Comparison of ENCODE assay signal across 20 mouse cellular contexts in the genomic region with DNA sequence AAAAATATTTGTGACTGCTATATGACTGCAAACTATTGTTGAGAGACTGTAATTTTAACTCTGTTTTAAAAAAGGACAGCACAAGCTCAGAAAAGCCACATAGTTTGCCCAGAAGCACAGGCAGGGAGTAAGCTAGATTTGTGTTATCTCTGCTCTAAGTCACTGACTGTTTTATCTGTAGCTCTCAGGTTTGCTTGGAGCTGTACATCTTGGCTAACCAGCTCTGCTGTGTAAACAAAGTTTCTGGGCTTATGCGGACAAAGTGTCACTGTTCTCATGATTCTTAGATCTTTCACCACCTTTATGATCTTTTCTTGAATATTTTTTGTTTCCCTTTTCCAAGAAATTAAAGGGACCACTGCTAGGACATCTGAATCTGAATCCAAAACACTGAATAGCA.
"Had no signal": no experiment of that assay in that cellular context is flagged by ENCODE, and none has a peak within 500 bp of the region (broad histone marks: within the 10 kb centered on the region; RNA-seq: fewer than 3 reads in every experiment).

No protein-coding gene starts in this region.

- H3K9me3 ChIP-seq: liver, embryonic 15.5 days; lung, embryonic 15.5 days; midbrain, embryonic 10.5 days; midbrain, embryonic 12.5 days; neural tube, embryonic 13.5 days; neural tube, embryonic 15.5 days; stomach, embryonic 15.5 days had no signal

- H3K9ac ChIP-seq: liver, embryonic 15.5 days; liver, postnatal 0 days; lung, embryonic 15.5 days; midbrain, embryonic 12.5 days; neural tube, embryonic 13.5 days; neural tube, embryonic 15.5 days; stomach, embryonic 15.5 days had no signal

- H3K4me3 ChIP-seq: liver, embryonic 15.5 days; lung, embryonic 15.5 days; midbrain, embryonic 10.5 days; midbrain, embryonic 12.5 days; myocyte; neural tube, embryonic 13.5 days; neural tube, embryonic 15.5 days; stomach, embryonic 15.5 days had no signal

- H3K27me3 ChIP-seq: liver, embryonic 15.5 days; lung, embryonic 15.5 days; midbrain, embryonic 12.5 days; neural tube, embryonic 13.5 days; neural tube, embryonic 15.5 days; stomach, embryonic 15.5 days had no signal

- H3K27ac ChIP-seq: liver, embryonic 15.5 days; lung, embryonic 15.5 days; midbrain, embryonic 10.5 days; midbrain, embryonic 12.5 days; neural tube, embryonic 13.5 days; neural tube, embryonic 15.5 days; stomach, embryonic 15.5 days; stomach, postnatal 0 days had no signal

- H3K36me3 ChIP-seq: liver, embryonic 15.5 days; lung, embryonic 15.5 days; midbrain, embryonic 10.5 days; midbrain, embryonic 12.5 days; neural tube, embryonic 13.5 days; neural tube, embryonic 15.5 days; stomach, embryonic 15.5 days had no signal

- H3K4me1 ChIP-seq: liver, embryonic 15.5 days; lung, embryonic 15.5 days; midbrain, embryonic 10.5 days; midbrain, embryonic 12.5 days; neural tube, embryonic 13.5 days; neural tube, embryonic 15.5 days; stomach, embryonic 15.5 days had no signal

- DNase-seq: liver, postnatal 0 days; lung, adult 2 months; lung, postnatal 14 days; lung, postnatal 4 days; midbrain, embryonic 14.5 days; retina, postnatal 1 day; right cerebral cortex, adult 18-20 months; right cerebral cortex, postnatal 14 days; thymus, adult 2 months; thymus, postnatal 25 days; thymus, postnatal 4 days had no signal
